Mouse (Mus musculus) erythroid progenitor cell, adult 5-6 weeks (primary cell): ENCODE measurements around the gene Krtcap3. TPM values are rescaled to one million over a fixed set of nuclear protein-coding genes. Genes with fewer than 3 reads are reported as not detected.

ENCODE experiments used
- ATAC-seq: replicated peaks from 2 replicates; pipeline ENCODE4 v1.8.0; 2016; ENCODE audit warnings: moderate number of reproducible peaks, mild to moderate bottlenecking, moderate TSS enrichment, inconsistent platforms; ENCODE audit not compliant: poor library complexity, low FRiP score, severe bottlenecking
- total RNA-seq, 2 experiments: library from RNA; stranded (forward) in 1 of 2; stranded (reverse) in 1 of 2; fragments of 150-400 nt in 1 of 2; fragments of 186-747, 209-891 nt in 1 of 2; gene quantifications; 2 replicates each; pipeline versions ENCODE4 v1.2.3 to v1.2.4; 2015 to 2017; ENCODE audit warnings: low replicate concordance in 2 of 2

Gene Krtcap3
- total RNA-seq, 2 experiments from 2014 or later, result not detected

- ATAC-seq, result no peak
Observed at GRCm38 (mm10) chr5:31297047-31297757, 45.7 kb downstream of the Krtcap3 start, which contains the start of gene Gckr. Gene Gckr, plus strand, starts transcription at chr5:31297443.

GRCm38 (mm10) chr5:31297981-31298380 is 46.5 kb downstream of the Krtcap3 start:
- no peak for ATAC-seq

GRCm38 (mm10) chr5:31298486-31298885 is 47.0 kb downstream of the Krtcap3 start:
- ATAC-seq, result no peak

- ATAC-seq, result no peak
Observed at GRCm38 (mm10) chr5:31301866-31302265, 50.4 kb downstream of the Krtcap3 start.

Other genes starting within 250 kb of the Krtcap3 start
- gene Atraid, start 203.4 kb upstream of the Krtcap3 start, total RNA-seq (2015; ENCODE audit: low replicate concordance), result 38.6 and 49.9 TPM in 2 replicates
- 15.1 and 16.0 TPM in 2 replicates for gene Atraid, start 203.4 kb upstream of the Krtcap3 start, total RNA-seq (2017; ENCODE audit: low replicate concordance)
- not detected in 2 replicates for gene Slc5a6, start 202.8 kb upstream of the Krtcap3 start, total RNA-seq (2015; ENCODE audit: low replicate concordance)
- not detected in 2 replicates for gene Slc5a6, start 202.8 kb upstream of the Krtcap3 start, total RNA-seq (2017; ENCODE audit: low replicate concordance)
- gene Cad, start 196.9 kb upstream of the Krtcap3 start, total RNA-seq (2015; ENCODE audit: low replicate concordance), result 19.3 and 24.9 TPM in 2 replicates
- gene Cad, start 196.9 kb upstream of the Krtcap3 start, total RNA-seq (2017; ENCODE audit: low replicate concordance), result 3.5 and 11.3 TPM in 2 replicates
- gene Dnajc5g, start 145.4 kb upstream of the Krtcap3 start, total RNA-seq (2015; ENCODE audit: low replicate concordance), result not detected in 2 replicates
- not detected in 2 replicates for gene Dnajc5g, start 145.4 kb upstream of the Krtcap3 start, total RNA-seq (2017; ENCODE audit: low replicate concordance)
- not detected in 2 replicates for gene Slc30a3, start 143.5 kb upstream of the Krtcap3 start, total RNA-seq (2015; ENCODE audit: low replicate concordance)
- not detected in 2 replicates for gene Slc30a3, start 143.5 kb upstream of the Krtcap3 start, total RNA-seq (2017; ENCODE audit: low replicate concordance)
- not detected in 2 replicates for gene Trim54, start 135.0 kb upstream of the Krtcap3 start, total RNA-seq (2015; ENCODE audit: low replicate concordance)
- gene Trim54, start 135.0 kb upstream of the Krtcap3 start, total RNA-seq (2017; ENCODE audit: low replicate concordance), result not detected in 2 replicates
- gene Ucn, start 112.9 kb upstream of the Krtcap3 start, total RNA-seq (2015; ENCODE audit: low replicate concordance), result not detected in 2 replicates
- gene Ucn, start 112.9 kb upstream of the Krtcap3 start, total RNA-seq (2017; ENCODE audit: low replicate concordance), result not detected in 2 replicates
- 1.3 and 11.5 TPM in 2 replicates for gene Mpv17, start 97.4 kb upstream of the Krtcap3 start, total RNA-seq (2015; ENCODE audit: low replicate concordance)
- gene Mpv17, start 97.4 kb upstream of the Krtcap3 start, total RNA-seq (2017; ENCODE audit: low replicate concordance), result 0.23 and 4.7 TPM in 2 replicates
- gene Gm29609, start 71.8 kb upstream of the Krtcap3 start, total RNA-seq (2015; ENCODE audit: low replicate concordance), result 4.6 TPM in 1 of 2 replicates, not detected in the other
- not detected in 2 replicates for gene Gm29609, start 71.8 kb upstream of the Krtcap3 start, total RNA-seq (2017; ENCODE audit: low replicate concordance)
- gene Gtf3c2, start 71.5 kb upstream of the Krtcap3 start, total RNA-seq (2015; ENCODE audit: low replicate concordance), result 45.4 and 54.5 TPM in 2 replicates
- gene Gtf3c2, start 71.5 kb upstream of the Krtcap3 start, total RNA-seq (2017; ENCODE audit: low replicate concordance), result 29.9 and 130 TPM in 2 replicates
- gene Snx17, start 58.5 kb upstream of the Krtcap3 start, total RNA-seq (2015; ENCODE audit: low replicate concordance), result 22.6 and 31.7 TPM in 2 replicates
- gene Snx17, start 58.5 kb upstream of the Krtcap3 start, total RNA-seq (2017; ENCODE audit: low replicate concordance), result 16.3 and 39.3 TPM in 2 replicates
- gene Eif2b4, start 58.3 kb upstream of the Krtcap3 start, total RNA-seq (2015; ENCODE audit: low replicate concordance), result 36.5 and 60.5 TPM in 2 replicates
- gene Eif2b4, start 58.3 kb upstream of the Krtcap3 start, total RNA-seq (2017; ENCODE audit: low replicate concordance), result 8.2 and 53.5 TPM in 2 replicates
- 6.8 and 9.2 TPM in 2 replicates for gene Zfp513, start 49.4 kb upstream of the Krtcap3 start, total RNA-seq (2015; ENCODE audit: low replicate concordance)
- gene Zfp513, start 49.4 kb upstream of the Krtcap3 start, total RNA-seq (2017; ENCODE audit: low replicate concordance), result 10.8 and 15.4 TPM in 2 replicates
- 166 and 178 TPM in 2 replicates for gene Ppm1g, start 31.0 kb upstream of the Krtcap3 start, total RNA-seq (2015; ENCODE audit: low replicate concordance)
- 214 and 223 TPM in 2 replicates for gene Ppm1g, start 31.0 kb upstream of the Krtcap3 start, total RNA-seq (2017; ENCODE audit: low replicate concordance)
- gene Nrbp1, start 10.8 kb upstream of the Krtcap3 start, total RNA-seq (2015; ENCODE audit: low replicate concordance), result 22.2 and 45.4 TPM in 2 replicates
- gene Nrbp1, start 10.8 kb upstream of the Krtcap3 start, total RNA-seq (2017; ENCODE audit: low replicate concordance), result 39.4 and 44.4 TPM in 2 replicates
- not detected in 2 replicates for gene Gm9970, start 10.5 kb upstream of the Krtcap3 start, total RNA-seq (2015; ENCODE audit: low replicate concordance)
- gene Gm9970, start 10.5 kb upstream of the Krtcap3 start, total RNA-seq (2017; ENCODE audit: low replicate concordance), result not detected in 2 replicates
- 2.9 and 10.5 TPM in 2 replicates for gene Ift172, start 39.4 kb downstream of the Krtcap3 start, total RNA-seq (2015; ENCODE audit: low replicate concordance)
- gene Ift172, start 39.4 kb downstream of the Krtcap3 start, total RNA-seq (2017; ENCODE audit: low replicate concordance), result 5.7 and 10.3 TPM in 2 replicates
- not detected in 2 replicates for gene Fndc4, start 44.4 kb downstream of the Krtcap3 start, total RNA-seq (2015; ENCODE audit: low replicate concordance)
- 0.08 TPM in 1 of 2 replicates, not detected in the other for gene Fndc4, start 44.4 kb downstream of the Krtcap3 start, total RNA-seq (2017; ENCODE audit: low replicate concordance)
- gene Gckr, start 45.8 kb downstream of the Krtcap3 start, total RNA-seq (2015; ENCODE audit: low replicate concordance), result not detected in 2 replicates
- not detected in 2 replicates for gene Gckr, start 45.8 kb downstream of the Krtcap3 start, total RNA-seq (2017; ENCODE audit: low replicate concordance)
- 4.7 and 12.6 TPM in 2 replicates for gene Zfp512, start 200.7 kb downstream of the Krtcap3 start, total RNA-seq (2015; ENCODE audit: low replicate concordance)
- gene Zfp512, start 200.7 kb downstream of the Krtcap3 start, total RNA-seq (2017; ENCODE audit: low replicate concordance), result 14.2 and 33.2 TPM in 2 replicates
- not detected in 2 replicates for gene 4930548H24Rik, start 234.0 kb downstream of the Krtcap3 start, total RNA-seq (2015; ENCODE audit: low replicate concordance)
- not detected in 2 replicates for gene 4930548H24Rik, start 234.0 kb downstream of the Krtcap3 start, total RNA-seq (2017; ENCODE audit: low replicate concordance)
- 1.3 and 6.1 TPM in 2 replicates for gene Gpn1, start 243.1 kb downstream of the Krtcap3 start, total RNA-seq (2015; ENCODE audit: low replicate concordance)
- gene Gpn1, start 243.1 kb downstream of the Krtcap3 start, total RNA-seq (2017; ENCODE audit: low replicate concordance), result 1.4 TPM in 1 of 2 replicates, not detected in the other